In genomic region chr6:128102296-128102999, GRCm38 (mm10) we compare ENCODE assay signal across 8 mouse cellular contexts. TPM values are rescaled to one million over a fixed set of nuclear protein-coding genes. Genes with fewer than 3 reads are reported as not detected.
DNase-seq lines count a peak whose midpoint lies in the region; TF ChIP-seq lines count a peak whose summit lies in the region.

No protein-coding gene starts in this region.

- DNase-seq in liver, adult 2 months (ENCODE audit: extremely low read depth, low read depth, low spot score): peak; percentile 90
- DNase-seq in liver: no peak
- peak; percentile 99 for DNase-seq in heart, adult 11 months
- DNase-seq in kidney, adult 2 months: peak; percentile 94
- peak; percentile 90 for DNase-seq in lung, postnatal 25 days (ENCODE audit: low spot score)
- no peak for DNase-seq in MN1 (ENCODE audit: low spot score)
- DNase-seq in embryo, embryonic 11 days: no peak
- DNase-seq in thymus, postnatal 36 days: no peak

- no peak for TF ChIP-seq POLR2A in liver, adult 2 months (IDR thresholded peaks at IDR 0.05; ENCODE audit: extremely low read depth, insufficient read depth, low read length)
- TF ChIP-seq POLR2A in kidney, adult 2 months (IDR thresholded peaks at IDR 0.05; ENCODE audit: low read depth, low read length): no peak

- peak overlapping the region; percentile 59 for H3K27ac ChIP-seq in liver, adult 2 months (replicated peaks; ENCODE audit: insufficient read depth, low read depth, low read length)
- H3K27ac ChIP-seq in kidney, adult 2 months (ENCODE audit: insufficient read depth, low read depth, low read length): peak overlapping the region; percentile 53

- H3K27me3 ChIP-seq in liver, adult 2 months (ENCODE audit: control insufficient read depth, insufficient read depth, low read length): no peaks in the 10 kb centered on the region
- no peaks in the 10 kb centered on the region for H3K27me3 ChIP-seq in kidney, adult 2 months (replicated peaks; ENCODE audit: control insufficient read depth, insufficient read depth, low read length)

- H3K36me3 ChIP-seq in liver, adult 2 months (ENCODE audit: control insufficient read depth, insufficient read depth, low read length): no peaks in the 10 kb centered on the region
- no peaks in the 10 kb centered on the region for H3K36me3 ChIP-seq in kidney, adult 2 months (ENCODE audit: control insufficient read depth, insufficient read depth, low read length)

- no peak for TF ChIP-seq CTCF in liver, adult 2 months (IDR thresholded peaks at IDR 0.05; ENCODE audit: low read depth, low read length)
- TF ChIP-seq CTCF in kidney, adult 2 months (conservative IDR thresholded peaks at IDR 0.05; ENCODE audit: insufficient read depth, insufficient read length, low read depth, low read length): no peak

- H3K4me1 ChIP-seq in liver, adult 2 months (ENCODE audit: control insufficient read depth, insufficient read depth, low read length): peaks cover 45% of the 10 kb centered on the region
- peaks cover 56% of the 10 kb centered on the region for H3K4me1 ChIP-seq in kidney, adult 2 months (ENCODE audit: control insufficient read depth, insufficient read depth, low read length)

- H3K4me3 ChIP-seq in liver, adult 2 months (ENCODE audit: insufficient read depth, low read depth, low read length): no peak overlapping the region
- H3K4me3 ChIP-seq in kidney, adult 2 months (ENCODE audit: insufficient read depth, low read depth, low read length): no peak overlapping the region

- no peak overlapping the region; the same call in 1 of the 2 replicates for H3K9ac ChIP-seq in liver, adult 2 months (ENCODE audit: low read depth, low read length)

- H3K79me2 ChIP-seq in liver, adult 2 months (ENCODE audit: control insufficient read depth, insufficient read depth, low read length): peaks cover 16% of the 10 kb centered on the region; the same call in 1 of the 2 replicates

- WGBS in liver, adult 2 months: 27% methylated on average over 6 of the region's 6 CpGs
- WGBS in kidney, adult 2 months: 26% methylated on average over 6 of the region's 6 CpGs

RNA-seq across cellular contexts. Expression of gene Tspan9, which starts 40.9 kb away (rescaled TPM):
- total RNA-seq in liver, adult 2 months (2014; rRNA removed): 23.2 and 35.8 TPM in 2 replicates
- 39.1 and 40.0 TPM in 2 replicates for polyA plus RNA-seq in liver, adult 2 months (2012; rRNA removed)
- polyA plus RNA-seq in kidney, adult 2 months (2012; rRNA removed): 107 and 109 TPM in 2 replicates

Comparison
In these comparisons a context has a peak if more than half of its experiments do, and no peak if none do; other contexts are left out.
1. DNase-seq: peak in liver, adult 2 months (single experiment), heart, adult 11 months (single experiment), kidney, adult 2 months (single experiment) and lung, postnatal 25 days (single experiment); none in liver (single experiment), MN1 (single experiment), embryo, embryonic 11 days (single experiment) and thymus, postnatal 36 days (0 of 2).